Mouse (Mus musculus): ENCODE results near the gene Trio. TPM values are rescaled to one million over a fixed set of nuclear protein-coding genes. Genes with fewer than 3 reads are reported as not detected.
A peak's percentile ranks its signal among the peaks of the same experiment; 100 is the strongest.

The Trio gene
- 32.9 and 38.6 TPM in 2 replicates for polyA plus RNA-seq (2015; fragmentation: Nextera tagmentation; extraction: Ambion mirVana)

DNA sequence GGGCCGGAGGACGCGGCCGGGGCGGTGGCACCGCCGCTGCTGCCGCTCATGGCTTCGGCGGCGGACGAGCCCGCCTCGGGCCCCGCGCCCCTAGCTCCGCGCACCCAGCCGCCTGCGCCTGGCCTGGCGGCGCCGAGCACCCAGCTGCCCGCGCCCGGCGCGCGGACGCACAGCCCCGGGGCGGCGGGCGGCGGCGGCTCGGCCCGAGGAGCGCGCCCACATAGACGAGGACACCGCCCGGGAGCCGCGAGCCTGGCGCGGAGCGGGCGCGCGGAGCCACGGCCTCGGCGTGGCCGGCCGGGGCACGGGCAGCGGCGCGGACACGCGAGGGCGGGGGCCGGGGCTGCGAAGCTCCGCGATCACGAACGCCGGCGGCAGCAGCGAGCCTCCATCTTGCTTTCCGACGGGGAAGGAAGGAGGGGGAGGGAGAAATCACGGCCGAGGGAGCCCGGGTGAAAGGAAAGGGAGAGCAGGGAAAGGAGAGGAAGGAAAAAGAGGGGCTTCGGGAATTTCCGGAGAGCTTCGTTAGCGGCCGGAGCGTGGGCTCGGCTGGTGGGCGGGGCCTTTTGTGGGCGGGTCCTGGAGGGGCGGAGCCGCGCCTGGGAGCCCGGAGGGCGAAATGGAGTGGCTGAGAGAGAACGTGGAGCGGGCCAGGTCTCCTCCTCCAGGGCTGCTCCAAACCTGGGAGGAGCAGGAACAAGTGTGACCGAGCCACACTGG lies at the start of gene Trio:
Gene Trio (minus strand): TSS at position 402 of the 720 bp plus-strand sequence.
- H3K27me3 ChIP-seq: no peaks in the 10 kb centered on the region
- H3K27ac ChIP-seq (replicated peaks): peak within 1 kb of the TSS; percentile 99
- 1% methylated on average over 72 of the region's 94 CpGs for WGBS
- ATAC-seq (ENCODE audit: low read depth): peak; percentile 94
- H3K4me2 ChIP-seq: peak within 1 kb of the TSS; percentile 89
- H3K4me1 ChIP-seq (replicated peaks): peaks cover 44% of the 10 kb centered on the region
- H3K4me3 ChIP-seq: peak within 1 kb of the TSS; percentile 97
- H3K36me3 ChIP-seq: no peaks in the 10 kb centered on the region
- peak within 1 kb of the TSS; percentile 99 for H3K9ac ChIP-seq
- H3K9me3 ChIP-seq: no peaks in the 10 kb centered on the region

DNA sequence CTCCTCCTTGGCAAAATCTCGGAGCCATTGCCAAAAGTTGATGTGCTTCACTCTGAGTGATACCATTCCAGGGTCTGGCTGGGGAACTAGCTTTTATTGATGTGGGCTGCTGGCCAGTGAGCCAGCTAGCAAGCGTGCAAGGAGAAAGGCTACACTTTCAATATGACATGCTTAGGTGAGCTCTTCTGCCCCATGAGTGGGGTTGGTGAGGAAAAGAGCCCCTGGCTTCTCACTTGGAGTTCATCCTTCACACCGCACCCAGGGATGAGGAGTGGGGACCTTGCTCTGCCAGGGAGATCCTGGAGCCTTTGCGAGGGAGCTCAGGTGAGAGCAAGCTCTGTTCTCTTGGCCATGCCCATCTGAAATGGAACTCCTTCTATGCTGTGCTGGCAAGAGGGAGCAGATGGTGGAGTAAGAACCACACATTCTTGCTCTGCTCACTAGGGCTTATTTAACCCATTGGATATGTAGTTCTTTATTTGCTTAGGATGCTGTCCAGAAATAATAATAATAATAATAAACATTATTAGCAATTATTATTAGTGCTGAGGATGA lies 48.8 kb upstream of the Trio start:
- no peak for ATAC-seq (ENCODE audit: low read depth)
- H3K4me1 ChIP-seq (replicated peaks): peaks cover 8% of the 10 kb centered on the region
- H3K27me3 ChIP-seq: peaks cover 12% of the 10 kb centered on the region; the same call in 1 of the 2 replicates
- no peak overlapping the region for H3K9ac ChIP-seq
- WGBS: 86% methylated on average over 4 of the region's 4 CpGs
- no peaks in the 10 kb centered on the region for H3K36me3 ChIP-seq
- no peak overlapping the region for H3K27ac ChIP-seq (replicated peaks)
- H3K4me3 ChIP-seq: no peak overlapping the region
- H3K9me3 ChIP-seq: no peaks in the 10 kb centered on the region
- no peak overlapping the region for H3K4me2 ChIP-seq

DNA sequence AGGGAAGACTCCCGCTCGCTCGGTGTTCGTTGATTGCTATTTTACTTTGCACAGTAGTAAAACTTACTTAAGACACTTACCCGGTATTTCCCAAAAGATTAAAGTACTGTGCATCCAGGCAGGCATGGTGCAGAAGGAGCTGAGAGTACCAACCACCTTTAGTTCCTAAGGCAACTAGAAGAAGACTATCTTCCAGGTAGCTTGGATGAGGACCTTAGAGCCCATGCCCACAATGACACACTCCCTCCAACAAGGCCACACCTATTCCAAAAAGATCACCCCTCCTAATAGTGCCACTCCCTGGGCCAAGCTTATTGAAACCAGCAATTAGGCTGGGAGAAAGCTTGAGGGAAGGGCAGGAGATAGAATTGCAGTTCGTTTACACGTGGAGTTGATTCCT lies 46.0 kb upstream of the Trio start:
- H3K27me3 ChIP-seq: peaks cover 16% of the 10 kb centered on the region; the same call in 1 of the 2 replicates
- 21% methylated on average over 7 of the region's 7 CpGs for WGBS
- H3K9me3 ChIP-seq: no peaks in the 10 kb centered on the region
- ATAC-seq (ENCODE audit: low read depth): peak; percentile 40; the same call in 1 of the 2 replicates
- H3K9ac ChIP-seq: no peak overlapping the region
- no peaks in the 10 kb centered on the region for H3K36me3 ChIP-seq
- no peak overlapping the region for H3K4me2 ChIP-seq
- H3K4me3 ChIP-seq: no peak overlapping the region
- H3K27ac ChIP-seq (replicated peaks): no peak overlapping the region
- peaks cover 8% of the 10 kb centered on the region for H3K4me1 ChIP-seq (replicated peaks)

DNA sequence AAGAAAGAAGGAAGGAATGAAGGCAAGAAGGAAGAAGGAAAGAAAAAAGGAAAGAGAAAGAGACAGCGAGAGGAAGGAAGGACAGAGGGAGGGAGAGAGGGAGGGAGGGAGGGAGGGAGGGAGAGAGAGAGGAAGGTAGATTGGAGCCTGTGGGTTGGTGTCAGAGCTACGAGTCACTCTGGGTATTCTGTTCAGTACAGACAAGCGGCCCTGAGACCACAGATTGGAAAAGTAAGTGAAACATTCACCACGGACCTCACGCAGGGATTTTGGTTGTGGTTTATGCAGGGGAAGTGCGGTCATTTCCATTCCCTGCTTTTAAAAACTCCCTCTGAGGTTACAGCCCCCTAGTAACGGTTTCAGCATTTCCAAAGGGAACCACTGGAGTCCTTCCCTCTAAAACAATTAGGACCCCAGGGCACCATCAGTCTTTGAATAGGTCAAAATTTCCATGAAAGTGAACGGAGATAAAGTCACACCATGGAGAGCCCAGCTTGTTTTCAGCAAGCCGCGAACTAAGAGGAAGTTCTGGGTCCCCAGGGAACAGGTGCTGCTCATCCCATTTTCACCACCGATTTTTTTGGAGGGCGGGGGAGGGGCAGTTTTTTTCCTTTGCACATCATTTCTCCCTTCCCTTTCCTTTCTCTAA lies 45.2 kb upstream of the Trio start:
- Histone ChIP-seq H3K36me3 (no peaks in the 10 kb centered on the region), H3K4me3 (no peak overlapping the region), H3K4me1 (replicated peaks) (peaks cover 8% of the 10 kb centered on the region), H3K27me3 (peaks cover 16% of the 10 kb centered on the region; the same call in 1 of the 2 replicates), H3K9me3 (no peaks in the 10 kb centered on the region), H3K27ac (replicated peaks) (no peak overlapping the region), H3K9ac (no peak overlapping the region), H3K4me2 (peak overlapping the region; percentile 37)
- under 1% methylated on average over 12 of the region's 12 CpGs for WGBS
- 0 out of 2 replicates have a peak, but pooled peaks have one; percentile 15 for ATAC-seq (ENCODE audit: low read depth)

DNA sequence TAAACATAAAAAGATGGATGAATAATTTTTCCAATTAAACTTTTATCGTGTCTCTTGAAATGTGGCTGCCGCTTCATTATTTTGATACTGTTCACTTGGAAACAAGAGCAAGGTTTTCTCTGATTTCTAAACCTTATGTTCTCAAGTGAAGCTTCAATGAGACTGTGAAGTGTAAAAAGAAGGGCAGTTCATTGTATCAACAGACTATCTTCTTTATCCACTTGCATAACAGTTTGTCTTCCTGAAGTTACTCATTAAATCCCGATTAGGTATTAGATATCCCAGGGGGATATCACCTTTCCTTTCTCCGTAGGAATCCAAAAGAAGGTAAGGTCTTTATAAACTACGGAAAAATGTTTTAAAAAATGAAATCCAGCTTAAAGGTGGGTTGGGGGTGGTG lies 44.6 kb upstream of the Trio start:
- H3K9me3 ChIP-seq: no peaks in the 10 kb centered on the region
- no peak overlapping the region for H3K4me2 ChIP-seq
- H3K36me3 ChIP-seq: no peaks in the 10 kb centered on the region
- no peak for ATAC-seq (ENCODE audit: low read depth)
- no peak overlapping the region for H3K9ac ChIP-seq
- 68% methylated on average over 5 of the region's 5 CpGs for WGBS
- H3K4me3 ChIP-seq: no peak overlapping the region
- peaks cover 16% of the 10 kb centered on the region; the same call in 1 of the 2 replicates for H3K27me3 ChIP-seq
- H3K27ac ChIP-seq (replicated peaks): no peak overlapping the region
- H3K4me1 ChIP-seq (replicated peaks): peaks cover 8% of the 10 kb centered on the region

DNA sequence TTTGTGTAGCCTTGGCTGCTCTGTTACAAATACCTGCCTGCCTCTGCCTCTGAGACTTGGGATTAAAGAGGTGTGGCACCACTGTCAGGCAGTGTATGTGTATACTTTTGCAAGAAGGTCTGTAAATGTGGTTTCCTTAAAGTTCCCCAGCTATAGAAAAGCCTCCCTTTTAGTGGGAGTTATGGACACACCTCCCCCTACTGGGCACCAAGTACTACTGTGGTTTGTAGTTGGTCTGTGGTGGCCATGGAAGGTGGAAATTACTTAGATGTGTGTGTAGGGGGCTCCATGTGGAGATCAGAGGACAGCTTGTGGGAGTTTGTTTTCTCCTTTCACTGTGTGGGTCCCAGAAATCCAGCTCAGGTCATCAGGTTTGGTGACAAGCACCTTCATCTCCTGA lies 41.7 kb upstream of the Trio start:
- no peak overlapping the region for H3K4me2 ChIP-seq
- no peaks in the 10 kb centered on the region for H3K9me3 ChIP-seq
- H3K36me3 ChIP-seq: no peaks in the 10 kb centered on the region
- peaks cover 8% of the 10 kb centered on the region for H3K4me1 ChIP-seq (replicated peaks)
- ATAC-seq (ENCODE audit: low read depth): no peak
- H3K27me3 ChIP-seq: peaks cover 12% of the 10 kb centered on the region; the same call in 1 of the 2 replicates
- no peak overlapping the region for H3K27ac ChIP-seq (replicated peaks)
- no peak overlapping the region for H3K9ac ChIP-seq
- no peak overlapping the region for H3K4me3 ChIP-seq

DNA sequence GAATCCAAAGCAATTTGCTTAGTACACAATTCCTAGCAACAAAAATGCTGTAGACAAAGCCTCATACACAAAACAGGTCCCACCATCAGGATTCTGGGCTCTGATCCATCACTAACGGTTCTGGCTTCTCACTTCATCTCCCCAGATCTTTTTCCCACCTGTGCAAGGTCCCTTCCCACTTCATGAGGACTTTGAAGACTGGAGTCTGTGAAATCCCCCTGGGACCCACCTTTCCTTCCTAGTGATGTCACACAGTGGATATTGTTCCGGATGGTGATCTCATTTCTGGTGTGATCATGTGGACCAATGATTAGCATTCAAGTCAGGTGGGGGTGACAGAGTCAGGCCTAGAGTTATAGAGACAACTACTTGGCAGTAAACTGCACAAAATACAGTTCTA lies 40.8 kb upstream of the Trio start:
- Histone ChIP-seq H3K4me1 (replicated peaks) (peaks cover 8% of the 10 kb centered on the region), H3K27ac (replicated peaks) (no peak overlapping the region), H3K36me3 (no peaks in the 10 kb centered on the region), H3K9me3 (no peaks in the 10 kb centered on the region), H3K27me3 (peaks cover 4% of the 10 kb centered on the region; the same call in 1 of the 2 replicates), H3K9ac (no peak overlapping the region), H3K4me2 (no peak overlapping the region), H3K4me3 (no peak overlapping the region)
- WGBS: 85% methylated on average over 2 of the region's 2 CpGs
- ATAC-seq (ENCODE audit: low read depth): no peak

DNA sequence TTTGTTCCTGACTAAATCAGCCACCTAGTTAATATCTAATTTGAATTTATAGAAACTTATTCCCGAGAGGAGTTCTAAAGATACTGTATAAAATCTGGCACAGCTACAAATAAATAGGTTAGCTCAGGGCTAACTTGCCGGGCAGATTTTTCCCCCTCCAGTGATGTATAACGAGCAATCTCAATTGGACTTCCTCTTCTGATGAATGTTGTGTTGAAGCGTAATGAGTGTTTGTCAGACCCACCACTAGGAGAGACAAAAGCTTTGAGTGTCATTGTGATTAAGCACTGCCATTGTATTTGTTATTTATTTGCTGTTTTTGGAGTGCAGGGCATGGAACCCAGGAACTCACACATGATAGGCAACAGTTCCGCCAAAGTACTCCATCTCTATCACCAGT lies 39.9 kb upstream of the Trio start:
- no peak overlapping the region for H3K4me3 ChIP-seq
- no peaks in the 10 kb centered on the region for H3K9me3 ChIP-seq
- H3K27me3 ChIP-seq: 0 out of 2 replicates have a peak, but pooled peaks cover 3% of the 10 kb centered on the region
- 39% methylated on average over 5 of the region's 5 CpGs for WGBS
- H3K9ac ChIP-seq: no peak overlapping the region
- H3K36me3 ChIP-seq: no peaks in the 10 kb centered on the region
- no peak for ATAC-seq (ENCODE audit: low read depth)
- H3K27ac ChIP-seq (replicated peaks): no peak overlapping the region
- 0 out of 2 replicates have a peak, but pooled peaks cover under 1% of the 10 kb centered on the region for H3K4me1 ChIP-seq (replicated peaks)
- H3K4me2 ChIP-seq: no peak overlapping the region

DNA sequence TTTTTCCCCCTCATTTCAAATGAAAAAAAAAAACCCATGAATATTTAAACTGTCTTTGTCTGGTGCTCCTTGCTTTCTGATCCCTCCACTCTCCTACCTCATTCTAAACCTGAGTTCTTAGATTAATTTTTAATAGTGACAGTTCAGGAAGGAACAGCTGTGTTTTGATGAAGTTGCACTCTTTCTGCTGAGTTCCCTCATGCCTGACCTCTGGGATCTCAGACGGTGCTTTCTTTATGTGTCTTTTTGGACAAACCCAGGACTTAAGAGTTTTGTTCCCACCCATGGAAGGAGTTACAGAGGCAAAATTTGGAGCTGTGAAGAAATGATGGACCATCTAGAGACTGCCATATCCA lies 39.1 kb upstream of the Trio start:
- no peak overlapping the region for H3K9ac ChIP-seq
- H3K36me3 ChIP-seq: no peaks in the 10 kb centered on the region
- H3K27me3 ChIP-seq: 0 out of 2 replicates have a peak, but pooled peaks cover 3% of the 10 kb centered on the region
- H3K4me1 ChIP-seq (replicated peaks): 0 out of 2 replicates have a peak, but pooled peaks cover 5% of the 10 kb centered on the region
- 18% methylated on average over 1 of the region's 1 CpGs for WGBS
- no peaks in the 10 kb centered on the region for H3K9me3 ChIP-seq
- no peak overlapping the region for H3K4me3 ChIP-seq
- no peak overlapping the region for H3K4me2 ChIP-seq
- no peak overlapping the region for H3K27ac ChIP-seq (replicated peaks)
- no peak for ATAC-seq (ENCODE audit: low read depth)

DNA sequence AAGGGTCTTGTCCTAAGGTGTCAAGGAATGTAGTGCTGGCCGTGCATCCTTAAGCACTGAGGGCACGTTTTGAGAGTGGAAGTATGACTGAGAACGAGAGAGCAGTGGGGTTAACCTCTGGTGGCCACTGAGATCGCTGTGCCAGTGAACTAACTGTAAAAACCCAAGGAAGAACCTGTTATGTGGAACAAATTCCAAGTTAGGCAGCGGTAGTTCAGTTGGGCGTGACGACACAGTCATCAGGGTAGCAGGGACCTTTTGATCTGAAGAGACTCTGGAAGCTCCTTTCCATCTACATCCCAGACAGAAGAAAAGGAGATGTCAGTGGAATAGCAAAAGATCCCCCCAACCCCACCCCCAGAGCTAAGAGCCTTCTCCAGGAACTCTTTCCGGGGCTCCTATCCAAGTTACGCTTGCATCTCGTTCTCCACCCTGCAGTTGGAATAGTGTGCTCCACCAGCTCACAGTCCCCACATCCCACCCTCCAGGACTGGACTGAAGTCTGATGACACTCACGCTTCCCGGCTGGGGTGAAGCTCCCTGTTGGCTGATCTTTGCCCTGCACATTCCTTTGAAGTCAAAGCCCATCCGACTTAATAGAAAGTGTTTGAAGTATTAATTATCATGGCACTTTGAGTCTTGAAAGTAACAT lies 38.6 kb upstream of the Trio start:
- H3K27ac ChIP-seq (replicated peaks): no peak overlapping the region
- no peaks in the 10 kb centered on the region for H3K9me3 ChIP-seq
- no peaks in the 10 kb centered on the region for H3K36me3 ChIP-seq
- 0 out of 2 replicates have a peak, but pooled peaks cover 2% of the 10 kb centered on the region for H3K27me3 ChIP-seq
- H3K4me2 ChIP-seq: no peak overlapping the region
- no peak overlapping the region for H3K4me3 ChIP-seq
- ATAC-seq (ENCODE audit: low read depth): no peak
- WGBS: 51% methylated on average over 13 of the region's 13 CpGs
- H3K4me1 ChIP-seq (replicated peaks): 0 out of 2 replicates have a peak, but pooled peaks cover 5% of the 10 kb centered on the region
- H3K9ac ChIP-seq: no peak overlapping the region

DNA sequence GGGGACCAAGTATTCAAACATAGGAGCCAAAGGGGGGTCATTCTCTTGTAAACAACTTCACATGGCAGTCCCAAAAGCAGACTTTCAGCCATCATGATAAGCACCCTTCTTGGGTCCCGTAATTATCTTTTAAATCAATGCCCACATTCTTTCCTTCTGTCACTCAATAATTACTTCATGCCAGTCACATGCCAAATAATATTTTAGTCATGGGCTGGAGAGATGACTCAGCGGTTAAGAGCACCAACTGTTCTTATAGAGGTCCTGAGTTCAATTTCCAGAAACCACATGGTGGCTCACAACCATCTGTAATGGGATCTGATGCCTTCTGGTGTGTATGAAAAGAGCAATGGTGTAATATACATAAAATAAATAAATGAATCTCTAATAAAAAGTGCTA lies 37.8 kb upstream of the Trio start:
- 97% methylated on average over 2 of the region's 2 CpGs for WGBS
- ATAC-seq (ENCODE audit: low read depth): no peak
- H3K4me2 ChIP-seq: no peak overlapping the region
- no peaks in the 10 kb centered on the region for H3K36me3 ChIP-seq
- H3K27ac ChIP-seq (replicated peaks): no peak overlapping the region
- 0 out of 2 replicates have a peak, but pooled peaks cover 5% of the 10 kb centered on the region for H3K4me1 ChIP-seq (replicated peaks)
- no peaks in the 10 kb centered on the region for H3K9me3 ChIP-seq
- no peaks in the 10 kb centered on the region for H3K27me3 ChIP-seq
- H3K4me3 ChIP-seq: no peak overlapping the region
- no peak overlapping the region for H3K9ac ChIP-seq

DNA sequence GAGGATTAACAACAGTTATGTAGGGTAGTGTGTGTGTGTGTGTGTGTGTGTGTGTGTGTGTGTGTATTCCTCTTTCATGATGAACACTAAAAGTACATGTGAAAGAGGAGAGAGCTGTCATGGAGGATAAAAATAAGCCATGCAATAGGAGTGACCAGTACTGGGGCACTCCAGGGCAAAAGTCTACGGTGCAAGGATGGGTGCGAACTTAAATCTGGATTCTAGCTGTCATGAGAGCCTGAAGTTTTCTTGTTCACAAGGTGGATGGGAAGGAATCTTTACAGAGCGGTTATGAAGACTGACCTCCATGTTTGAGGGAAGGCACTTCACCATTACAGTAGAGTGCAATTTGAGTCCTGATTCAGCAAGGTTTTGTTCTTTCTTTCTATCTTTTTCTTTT lies 36.4 kb upstream of the Trio start:
- H3K9me3 ChIP-seq: no peaks in the 10 kb centered on the region
- H3K9ac ChIP-seq: no peak overlapping the region
- 98% methylated on average over 3 of the region's 3 CpGs for WGBS
- no peaks in the 10 kb centered on the region for H3K27me3 ChIP-seq
- H3K27ac ChIP-seq (replicated peaks): no peak overlapping the region
- no peak overlapping the region for H3K4me3 ChIP-seq
- H3K4me2 ChIP-seq: no peak overlapping the region
- H3K36me3 ChIP-seq: no peaks in the 10 kb centered on the region
- no peak for ATAC-seq (ENCODE audit: low read depth)
- 0 out of 2 replicates have a peak, but pooled peaks cover 5% of the 10 kb centered on the region for H3K4me1 ChIP-seq (replicated peaks)
